Mouse (Mus musculus): ENCODE measurements around the gene Spag9. TPM values are rescaled to one million over a fixed set of nuclear protein-coding genes. Genes with fewer than 3 reads are reported as not detected.

Gene Spag9
- polyA plus RNA-seq, 1 experiment from 2014 or later, result 107 TPM

DNA sequence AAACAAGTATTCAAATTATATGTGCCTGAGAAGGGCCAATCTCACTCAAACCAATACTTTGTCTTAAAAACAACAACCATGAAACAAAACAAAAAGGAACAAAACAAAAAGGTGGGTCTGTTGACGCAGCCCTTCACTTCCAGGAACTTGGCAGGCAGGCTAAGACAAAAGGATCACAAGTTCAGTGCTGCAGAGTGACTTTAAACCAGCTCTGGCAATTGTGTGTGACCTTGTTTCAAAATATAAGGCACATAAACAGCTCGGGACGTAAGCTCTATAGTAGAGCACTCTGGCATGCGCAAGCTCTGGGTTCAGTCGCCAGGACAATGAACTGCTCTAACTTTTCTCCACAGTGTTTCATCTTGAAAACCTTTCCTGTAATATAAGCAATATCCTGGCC, 22.9 kb upstream of the Spag9 start:
- ATAC-seq (ENCODE audit: low FRiP score), result no peak
- 85% methylated on average over 5 of the region's 5 CpGs for WGBS

DNA sequence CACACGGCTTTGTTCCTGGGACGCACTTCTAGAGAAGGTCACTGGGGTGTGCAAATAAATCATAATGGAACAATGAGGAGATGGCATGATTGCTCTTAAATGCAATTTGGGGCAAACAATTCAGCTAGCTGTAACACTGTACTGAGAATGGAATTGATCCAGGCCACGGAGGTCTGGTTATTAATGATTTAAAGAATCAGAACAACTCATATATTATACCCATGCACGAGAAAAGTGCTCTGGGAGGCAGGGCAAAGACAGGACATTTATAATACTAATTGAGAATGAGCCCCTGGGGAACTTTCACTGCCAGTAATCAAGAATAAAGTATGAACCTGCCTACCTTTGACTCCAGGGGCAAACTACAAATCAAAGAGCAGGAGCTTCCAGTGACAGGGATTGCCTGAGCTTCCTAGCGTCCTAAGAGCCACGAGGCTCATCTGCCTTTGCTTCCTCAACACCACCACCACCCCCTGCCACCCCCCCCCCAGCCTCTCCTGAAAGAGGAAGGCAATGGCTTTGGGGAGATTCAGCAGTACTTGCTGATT, 16.3 kb upstream of the Spag9 start:
- no peak overlapping the region for H3K4me2 ChIP-seq
- no peaks in the 10 kb centered on the region for H3K9me3 ChIP-seq (ENCODE audit: control insufficient read depth, low read length)
- ATAC-seq (ENCODE audit: low FRiP score), result no peak
- H3K4me3 ChIP-seq (ENCODE audit: low read depth, low read length), result no peak overlapping the region
- 73% methylated on average over 6 of the region's 6 CpGs for WGBS
- DNase-seq (ENCODE audit: low spot score, missing footprints), result no peak
- no peaks in the 10 kb centered on the region for H3K27me3 ChIP-seq (ENCODE audit: control insufficient read depth, insufficient read depth, low read length)
- no peak overlapping the region for H3K9ac ChIP-seq (ENCODE audit: low read length)
- no peaks in the 10 kb centered on the region for H3K4me1 ChIP-seq (ENCODE audit: control insufficient read depth, insufficient read depth, low read length)
- no peaks in the 10 kb centered on the region for H3K36me3 ChIP-seq (ENCODE audit: control insufficient read depth, insufficient read depth, low read length)
- no peak overlapping the region for H3K27ac ChIP-seq (ENCODE audit: low read depth, low read length)

More for the DNA sequence above, 22.9 kb upstream of the Spag9 start:
- H3K4me1 ChIP-seq (ENCODE audit: control insufficient read depth, insufficient read depth, low read length), result no peaks in the 10 kb centered on the region
- no peak for DNase-seq (ENCODE audit: low spot score, missing footprints)
- no peaks in the 10 kb centered on the region for H3K9me3 ChIP-seq (ENCODE audit: control insufficient read depth, low read length)
- no peak overlapping the region for H3K4me3 ChIP-seq (ENCODE audit: low read depth, low read length)
- no peak overlapping the region for H3K4me2 ChIP-seq
- no peak overlapping the region for H3K9ac ChIP-seq (ENCODE audit: low read length)
- H3K27ac ChIP-seq (ENCODE audit: low read depth, low read length), result no peak overlapping the region
- no peaks in the 10 kb centered on the region for H3K36me3 ChIP-seq (ENCODE audit: control insufficient read depth, insufficient read depth, low read length)
- no peaks in the 10 kb centered on the region for H3K27me3 ChIP-seq (ENCODE audit: control insufficient read depth, insufficient read depth, low read length)

DNA sequence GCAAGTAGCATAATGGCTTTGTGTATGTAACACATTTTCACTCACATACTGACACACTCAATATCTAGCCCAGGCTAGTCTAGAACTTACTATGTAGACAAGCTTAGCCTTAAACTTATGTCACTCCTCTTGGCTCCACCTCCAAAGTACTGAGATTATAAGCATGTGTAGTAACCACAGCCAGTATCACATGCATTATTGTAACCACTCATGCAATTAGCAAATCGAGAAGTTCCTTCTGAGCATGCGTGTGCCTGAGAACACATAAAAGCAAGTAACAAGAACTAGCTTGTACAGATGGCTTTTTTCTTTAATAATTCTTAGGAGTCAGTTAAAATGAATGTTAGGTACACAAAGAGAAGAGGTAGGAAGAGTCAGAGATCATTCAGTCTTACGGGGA, 11.3 kb upstream of the Spag9 start:
- Histone ChIP-seq H3K36me3 (ENCODE audit: control insufficient read depth, insufficient read depth, low read length) (no peaks in the 10 kb centered on the region), H3K9me3 (ENCODE audit: control insufficient read depth, low read length) (no peaks in the 10 kb centered on the region), H3K9ac (ENCODE audit: low read length) (no peak overlapping the region), H3K4me3 (ENCODE audit: low read depth, low read length) (no peak overlapping the region), H3K4me2 (no peak overlapping the region), H3K4me1 (ENCODE audit: control insufficient read depth, insufficient read depth, low read length) (no peaks in the 10 kb centered on the region), H3K27ac (ENCODE audit: low read depth, low read length) (no peak overlapping the region), H3K27me3 (ENCODE audit: control insufficient read depth, insufficient read depth, low read length) (no peaks in the 10 kb centered on the region)
- ATAC-seq (ENCODE audit: low FRiP score), result no peak
- 90% methylated on average over 3 of the region's 3 CpGs for WGBS
- no peak for DNase-seq (ENCODE audit: low spot score, missing footprints)

DNA sequence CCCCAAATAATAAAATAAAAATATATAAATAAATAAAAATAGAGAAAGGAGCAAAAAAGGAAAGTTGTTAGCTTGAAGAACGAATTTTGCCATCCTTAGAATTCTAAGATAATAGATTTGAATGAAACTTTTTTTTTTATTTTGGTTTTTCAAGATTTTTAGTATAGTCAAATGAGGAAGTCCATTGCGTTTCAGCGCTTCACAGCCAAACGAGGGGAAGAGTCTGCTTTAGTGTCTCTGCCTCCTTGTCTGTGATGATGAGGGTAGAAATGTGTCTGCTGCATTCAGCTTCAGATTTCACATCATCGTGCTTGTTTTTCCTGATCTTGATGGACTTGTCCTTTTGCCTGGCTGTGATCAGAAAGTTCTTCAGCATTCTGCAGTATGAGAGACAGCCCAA, 10.6 kb upstream of the Spag9 start:
- no peaks in the 10 kb centered on the region for H3K27me3 ChIP-seq (ENCODE audit: control insufficient read depth, insufficient read depth, low read length)
- H3K27ac ChIP-seq (ENCODE audit: low read depth, low read length), result no peak overlapping the region
- H3K36me3 ChIP-seq (ENCODE audit: control insufficient read depth, insufficient read depth, low read length), result no peaks in the 10 kb centered on the region
- no peak overlapping the region for H3K4me3 ChIP-seq (ENCODE audit: low read depth, low read length)
- no peak for ATAC-seq (ENCODE audit: low FRiP score)
- DNase-seq (ENCODE audit: low spot score, missing footprints), result no peak
- H3K9ac ChIP-seq (ENCODE audit: low read length), result no peak overlapping the region
- no peaks in the 10 kb centered on the region for H3K9me3 ChIP-seq (ENCODE audit: control insufficient read depth, low read length)
- H3K4me1 ChIP-seq (ENCODE audit: control insufficient read depth, insufficient read depth, low read length), result no peaks in the 10 kb centered on the region
- WGBS, result 91% methylated on average over 5 of the region's 5 CpGs
- H3K4me2 ChIP-seq, result no peak overlapping the region

DNA sequence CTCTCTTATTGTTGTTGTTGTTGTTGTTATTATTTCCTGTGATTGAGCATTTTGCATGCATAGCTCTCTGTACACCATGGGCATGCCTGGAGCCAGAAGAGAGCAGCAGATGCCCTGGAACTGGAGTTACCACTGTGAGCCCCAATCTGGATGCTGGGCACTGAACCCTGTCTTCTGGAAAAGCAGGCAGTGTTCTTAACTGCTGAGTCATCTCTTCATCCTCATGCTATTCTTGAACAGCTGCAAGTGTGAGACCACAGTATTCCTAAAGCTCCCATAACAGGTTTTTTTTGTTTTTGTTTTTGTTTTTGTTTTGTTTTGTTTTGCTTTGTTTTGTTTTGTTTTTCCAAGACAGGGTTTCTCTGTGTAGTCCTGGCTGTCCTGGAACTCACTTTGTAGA, 9.6 kb upstream of the Spag9 start:
- Histone ChIP-seq H3K9ac (ENCODE audit: low read length) (no peak overlapping the region), H3K36me3 (ENCODE audit: control insufficient read depth, insufficient read depth, low read length) (no peaks in the 10 kb centered on the region), H3K27me3 (ENCODE audit: control insufficient read depth, insufficient read depth, low read length) (no peaks in the 10 kb centered on the region), H3K9me3 (ENCODE audit: control insufficient read depth, low read length) (no peaks in the 10 kb centered on the region), H3K4me1 (ENCODE audit: control insufficient read depth, insufficient read depth, low read length) (no peaks in the 10 kb centered on the region), H3K27ac (ENCODE audit: low read depth, low read length) (no peak overlapping the region), H3K4me2 (no peak overlapping the region), H3K4me3 (ENCODE audit: low read depth, low read length) (no peak overlapping the region)
- ATAC-seq (ENCODE audit: low FRiP score) (no peak), DNase-seq (ENCODE audit: low spot score, missing footprints) (no peak)

DNA sequence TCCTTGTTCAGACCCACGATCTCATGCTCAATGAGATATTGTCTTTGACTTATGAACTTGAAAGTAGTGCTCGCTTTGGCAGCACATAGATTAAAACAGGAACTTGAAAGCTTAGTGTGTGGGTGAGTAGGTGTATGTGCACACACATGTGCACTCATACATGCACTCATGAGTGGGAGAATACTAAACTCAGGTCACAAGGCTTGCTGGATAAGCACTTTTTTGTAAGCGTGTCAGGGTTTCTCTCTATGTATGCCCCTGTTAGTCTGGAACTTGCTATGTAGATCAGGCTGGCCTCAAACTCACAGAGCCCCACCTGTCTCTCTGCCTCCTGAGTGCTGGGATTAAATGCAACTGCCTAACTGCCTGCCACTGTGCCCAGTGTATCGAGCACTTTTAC, 8.9 kb upstream of the Spag9 start:
- DNase-seq (ENCODE audit: low spot score, missing footprints), result no peak
- WGBS, result 89% methylated on average over 4 of the region's 4 CpGs
- H3K4me2 ChIP-seq, result no peak overlapping the region
- no peaks in the 10 kb centered on the region for H3K27me3 ChIP-seq (ENCODE audit: control insufficient read depth, insufficient read depth, low read length)
- H3K9ac ChIP-seq (ENCODE audit: low read length), result no peak overlapping the region
- H3K4me1 ChIP-seq (ENCODE audit: control insufficient read depth, insufficient read depth, low read length), result no peaks in the 10 kb centered on the region
- ATAC-seq (ENCODE audit: low FRiP score), result no peak
- no peaks in the 10 kb centered on the region for H3K36me3 ChIP-seq (ENCODE audit: control insufficient read depth, insufficient read depth, low read length)
- no peak overlapping the region for H3K27ac ChIP-seq (ENCODE audit: low read depth, low read length)
- H3K9me3 ChIP-seq (ENCODE audit: control insufficient read depth, low read length), result no peaks in the 10 kb centered on the region
- no peak overlapping the region for H3K4me3 ChIP-seq (ENCODE audit: low read depth, low read length)

DNA sequence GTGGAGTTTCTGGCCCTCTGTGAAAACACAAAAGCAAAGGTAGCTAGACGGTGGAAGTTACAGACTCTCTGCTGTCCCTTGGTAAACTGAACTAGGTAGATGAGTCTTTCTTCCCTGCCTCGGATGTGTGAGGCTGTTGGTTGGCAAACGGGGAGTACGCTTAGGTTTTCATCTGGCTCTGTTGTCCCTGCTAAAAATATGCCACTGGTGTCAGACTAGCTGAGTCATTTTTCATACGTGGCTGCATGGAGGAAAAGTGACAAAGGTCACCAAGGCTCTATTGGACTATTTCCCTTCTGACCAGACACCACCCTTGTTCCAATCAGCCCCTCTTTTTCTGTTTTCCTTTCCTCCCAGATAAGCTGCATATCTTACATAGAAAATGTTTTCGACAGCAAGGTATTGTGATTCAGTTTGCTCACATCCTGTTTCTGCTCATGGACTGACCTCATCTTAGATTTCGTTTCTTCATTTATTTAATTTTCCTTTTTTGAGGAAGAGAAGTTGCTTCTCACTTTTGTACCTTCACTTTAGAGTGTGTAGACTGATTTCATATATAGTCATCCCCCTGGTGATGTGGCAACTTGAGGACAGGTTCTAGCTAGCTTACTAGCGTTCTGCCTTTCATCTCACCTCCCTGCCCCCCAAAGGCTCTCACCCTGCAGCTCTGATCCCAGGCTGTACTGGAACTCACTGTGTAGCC, 8.1 kb upstream of the Spag9 start:
- 73% methylated on average over 8 of the region's 8 CpGs for WGBS
- DNase-seq (ENCODE audit: low spot score, missing footprints), result no peak
- H3K4me3 ChIP-seq (ENCODE audit: low read depth, low read length), result no peak overlapping the region
- H3K4me1 ChIP-seq (ENCODE audit: control insufficient read depth, insufficient read depth, low read length), result no peaks in the 10 kb centered on the region
- H3K27me3 ChIP-seq (ENCODE audit: control insufficient read depth, insufficient read depth, low read length), result no peaks in the 10 kb centered on the region
- ATAC-seq (ENCODE audit: low FRiP score), result no peak
- no peak overlapping the region for H3K9ac ChIP-seq (ENCODE audit: low read length)
- no peak overlapping the region for H3K4me2 ChIP-seq
- H3K36me3 ChIP-seq (ENCODE audit: control insufficient read depth, insufficient read depth, low read length), result no peaks in the 10 kb centered on the region
- H3K27ac ChIP-seq (ENCODE audit: low read depth, low read length), result no peak overlapping the region
- no peaks in the 10 kb centered on the region for H3K9me3 ChIP-seq (ENCODE audit: control insufficient read depth, low read length)

DNA sequence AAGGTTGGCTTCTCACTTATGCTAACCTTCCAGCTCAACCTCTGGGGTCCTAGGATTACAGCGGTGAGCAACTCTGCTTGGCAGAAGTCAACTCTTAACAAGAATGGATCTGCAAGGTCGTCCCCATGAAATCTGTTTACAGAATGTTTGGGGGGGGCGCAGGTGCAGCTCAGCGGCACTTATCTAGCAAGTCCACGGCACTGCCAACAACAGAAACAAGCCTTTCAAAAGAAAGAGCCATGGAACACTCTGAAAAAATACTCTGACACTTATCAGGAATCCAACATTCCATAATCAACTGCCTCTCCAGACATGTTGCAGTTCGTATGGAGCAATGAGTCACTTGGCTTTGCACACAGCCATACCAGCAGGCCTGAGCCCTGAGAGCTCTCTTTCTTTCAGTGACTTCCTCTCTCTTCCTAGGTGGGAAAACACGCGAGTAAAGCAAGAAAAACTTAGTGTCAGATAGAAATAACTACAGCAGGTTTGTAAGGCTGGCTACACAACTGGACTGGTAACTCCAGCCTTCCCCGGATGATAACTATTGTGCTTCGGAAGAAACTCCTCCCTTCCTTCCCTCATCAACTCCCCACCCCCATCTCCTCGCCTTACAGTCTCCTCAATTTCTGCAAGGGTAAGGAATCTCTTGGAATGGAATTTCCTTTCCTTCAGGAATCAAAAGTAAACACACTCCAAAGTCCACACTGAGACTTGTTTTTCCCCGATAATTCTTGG, 7.4 kb upstream of the Spag9 start:
- WGBS, result 69% methylated on average over 12 of the region's 12 CpGs
- H3K36me3 ChIP-seq (ENCODE audit: control insufficient read depth, insufficient read depth, low read length), result no peaks in the 10 kb centered on the region
- H3K9me3 ChIP-seq (ENCODE audit: control insufficient read depth, low read length), result no peaks in the 10 kb centered on the region
- H3K27me3 ChIP-seq (ENCODE audit: control insufficient read depth, insufficient read depth, low read length), result no peaks in the 10 kb centered on the region
- H3K4me3 ChIP-seq (ENCODE audit: low read depth, low read length), result no peak overlapping the region
- H3K27ac ChIP-seq (ENCODE audit: low read depth, low read length), result no peak overlapping the region
- ATAC-seq (ENCODE audit: low FRiP score) (no peak), DNase-seq (ENCODE audit: low spot score, missing footprints) (no peak)
- no peak overlapping the region for H3K9ac ChIP-seq (ENCODE audit: low read length)
- no peak overlapping the region for H3K4me2 ChIP-seq
- no peaks in the 10 kb centered on the region for H3K4me1 ChIP-seq (ENCODE audit: control insufficient read depth, insufficient read depth, low read length)

DNA sequence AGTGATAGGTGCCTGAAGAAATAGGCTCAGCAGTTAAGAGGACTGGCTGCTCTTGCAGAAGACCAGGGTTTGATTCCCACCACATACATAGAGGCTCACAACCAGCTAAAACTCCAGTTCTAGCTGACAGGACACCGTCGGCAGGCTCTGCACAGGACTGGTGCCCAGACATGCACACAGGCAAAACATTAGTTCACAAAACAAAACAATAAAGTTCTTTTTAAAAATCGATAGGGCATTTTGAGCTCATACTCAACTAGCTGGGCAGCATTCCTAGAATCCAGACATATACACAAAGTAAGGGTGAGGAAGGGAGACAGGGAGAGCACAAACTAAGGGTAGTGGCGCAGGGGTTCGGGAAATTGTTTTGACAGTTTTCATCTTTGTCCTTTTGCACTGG, 1.4 kb upstream of the Spag9 start:
- H3K4me2 ChIP-seq, result peak overlapping the region; percentile 51
- no peak for ATAC-seq (ENCODE audit: low FRiP score)
- peak overlapping the region; percentile 91; the same call in 1 of the 2 replicates for H3K4me3 ChIP-seq (ENCODE audit: low read depth, low read length)
- no peak overlapping the region for H3K9ac ChIP-seq (ENCODE audit: low read length)
- H3K27ac ChIP-seq (ENCODE audit: low read depth, low read length), result no peak overlapping the region
- no peak for DNase-seq (ENCODE audit: low spot score, missing footprints)
- 65% methylated on average over 5 of the region's 5 CpGs for WGBS
- no peaks in the 10 kb centered on the region for H3K9me3 ChIP-seq (ENCODE audit: control insufficient read depth, low read length)
- no peaks in the 10 kb centered on the region for H3K36me3 ChIP-seq (ENCODE audit: control insufficient read depth, insufficient read depth, low read length)
- no peaks in the 10 kb centered on the region for H3K27me3 ChIP-seq (ENCODE audit: control insufficient read depth, insufficient read depth, low read length)
- H3K4me1 ChIP-seq (ENCODE audit: control insufficient read depth, insufficient read depth, low read length), result peaks cover 15% of the 10 kb centered on the region
